Mouse (Mus musculus) left cerebral cortex, postnatal 14 days (tissue): ENCODE measurements at regions not wholly inside any gene's neighbourhood (a gene's known extent, or its start where the extent isn't known, plus 50 kb on each side); places are given as distances from the start of the nearest gene placed in this dataset.

Source experiments
- DNase-seq, 2 experiments: peaks; one replicate each; pipeline ENCODE4 v3.0.0; 2021 to 2022; ENCODE audit warnings: low spot score in 2 of 2, mixed read lengths in 1 of 2
- intact Hi-C: fragments of 180-260 bp; cut with DNase I; formaldehyde crosslinking; loops from one replicate; pipeline ENCODE4 v1.15.1; 2025

- intact Hi-C loops: no loop called here
- no peak for DNase-seq
Observed at GRCm38 (mm10) chr13:101349354-101349753, 418.7 kb downstream of the Pik3r1 start.

- intact Hi-C loops: no loop called here
- DNase-seq: no peak
Observed at GRCm38 (mm10) chr13:101338280-101338872, 429.6 kb downstream of the Pik3r1 start.

GRCm38 (mm10) chr13:101318621-101319020 lies 449.4 kb downstream of the Pik3r1 start:
- intact Hi-C loops: no loop called here
- no peak for DNase-seq

GRCm38 (mm10) chr13:101316336-101316735 lies 451.7 kb downstream of the Pik3r1 start:
- DNase-seq: no peak
- intact Hi-C loops: no loop called here

GRCm38 (mm10) chr13:101314040-101314439 lies 454.0 kb downstream of the Pik3r1 start:
- intact Hi-C loops: no loop called here
- DNase-seq: no peak

GRCm38 (mm10) chr13:101311634-101312314 lies 456.2 kb downstream of the Pik3r1 start:
- DNase-seq: no peak
- intact Hi-C loops: no loop called here

- intact Hi-C loops: no loop called here
- no peak for DNase-seq
Observed at GRCm38 (mm10) chr13:101308724-101309123, 459.3 kb downstream of the Pik3r1 start.

GRCm38 (mm10) chr13:101305695-101306413 lies 462.2 kb downstream of the Pik3r1 start:
- no peak for DNase-seq
- intact Hi-C loops: no loop called here

GRCm38 (mm10) chr13:101305063-101305462 lies 463.0 kb downstream of the Pik3r1 start:
- DNase-seq: no peak
- intact Hi-C loops: no loop called here

GRCm38 (mm10) chr13:101301361-101301760 lies 466.7 kb downstream of the Pik3r1 start:
- no peak for DNase-seq
- intact Hi-C loops: no loop called here

- no peak for DNase-seq
- intact Hi-C loops: no loop called here
Observed at GRCm38 (mm10) chr13:101289407-101289806, 456.2 kb upstream of the Slc30a5 start.

GRCm38 (mm10) chr13:101287131-101287530 lies 453.9 kb upstream of the Slc30a5 start:
- no peak for DNase-seq
- intact Hi-C loops: no loop called here

GRCm38 (mm10) chr13:101286029-101286917 lies 453.0 kb upstream of the Slc30a5 start:
- intact Hi-C loops: no loop called here
- DNase-seq: no peak

- intact Hi-C loops: no loop called here
- no peak for DNase-seq
Observed at GRCm38 (mm10) chr13:101278127-101278526, 444.9 kb upstream of the Slc30a5 start.

- no peak for DNase-seq
- intact Hi-C loops: no loop called here
Observed at GRCm38 (mm10) chr13:101276766-101277165, 443.5 kb upstream of the Slc30a5 start.

GRCm38 (mm10) chr13:101274470-101275141 lies 441.4 kb upstream of the Slc30a5 start:
- intact Hi-C loops: no loop called here
- DNase-seq: no peak

GRCm38 (mm10) chr13:101273321-101273720 lies 440.1 kb upstream of the Slc30a5 start:
- intact Hi-C loops: no loop called here
- DNase-seq: no peak

GRCm38 (mm10) chr13:101253698-101254468 lies 420.7 kb upstream of the Slc30a5 start:
- no peak for DNase-seq
- intact Hi-C loops: no loop called here

GRCm38 (mm10) chr13:101249369-101249768 lies 416.1 kb upstream of the Slc30a5 start:
- no peak for DNase-seq
- intact Hi-C loops: no loop called here
